Mouse (Mus musculus) lung, postnatal 36 days (tissue): ENCODE results near the gene BC016579.

Source experiments
- DNase-seq: peaks from one replicate; pipeline ENCODE4 v3.0.0; 2022; ENCODE audit warnings: mixed read lengths

BC016579 gene

GRCm38 (mm10) chr16:45641301-45641700 is 12.6 kb downstream of the BC016579 start:
- no peak for DNase-seq

GRCm38 (mm10) chr16:45640070-45640762 is 13.7 kb downstream of the BC016579 start:
- DNase-seq, result no peak

- DNase-seq, result no peak
Observed at GRCm38 (mm10) chr16:45635826-45636225, 18.0 kb downstream of the BC016579 start.

GRCm38 (mm10) chr16:45632420-45632819 is 21.4 kb downstream of the BC016579 start:
- no peak for DNase-seq

GRCm38 (mm10) chr16:45630347-45630960 is 23.4 kb downstream of the BC016579 start:
- DNase-seq, result peak; percentile 83

- peak; percentile 38 for DNase-seq
Observed at GRCm38 (mm10) chr16:45629497-45630105, 24.3 kb downstream of the BC016579 start.

- DNase-seq, result no peak
Observed at GRCm38 (mm10) chr16:45625342-45625741, 28.5 kb downstream of the BC016579 start.

GRCm38 (mm10) chr16:45624791-45625190 is 29.1 kb downstream of the BC016579 start:
- DNase-seq, result no peak

GRCm38 (mm10) chr16:45623230-45623629 is 30.6 kb downstream of the BC016579 start:
- DNase-seq, result no peak

GRCm38 (mm10) chr16:45619751-45620375 is 34.0 kb downstream of the BC016579 start:
- DNase-seq, result no peak

GRCm38 (mm10) chr16:45615944-45616343 is 37.9 kb downstream of the BC016579 start:
- DNase-seq, result no peak

GRCm38 (mm10) chr16:45613247-45613646 is 40.6 kb downstream of the BC016579 start:
- DNase-seq, result no peak

- no peak for DNase-seq
Observed at GRCm38 (mm10) chr16:45610267-45610666, 43.6 kb downstream of the BC016579 start, which contains the start of gene Gcsam. Gene Gcsam (plus strand): TSS chr16:45610380.

- DNase-seq, result peak; percentile 66
Observed at GRCm38 (mm10) chr16:45609300-45609699, 44.6 kb downstream of the BC016579 start.

- DNase-seq, result peak; percentile 56
Observed at GRCm38 (mm10) chr16:45608481-45608954, 45.4 kb downstream of the BC016579 start.

- no peak for DNase-seq
Observed at GRCm38 (mm10) chr16:45595494-45595893, 58.4 kb downstream of the BC016579 start.

- no peak for DNase-seq
Observed at GRCm38 (mm10) chr16:45593656-45594055, 60.2 kb downstream of the BC016579 start.

- peak; percentile 23 for DNase-seq
Observed at GRCm38 (mm10) chr16:45582512-45582911, 71.4 kb downstream of the BC016579 start.

- DNase-seq, result peak; percentile 0
Observed at GRCm38 (mm10) chr16:45579883-45580282, 74.0 kb downstream of the BC016579 start.
